Mouse (Mus musculus): ENCODE measurements around the gene Prdx2. TPM values are rescaled to one million over a fixed set of nuclear protein-coding genes. Genes with fewer than 3 reads are reported as not detected.

Gene Prdx2
- total and polyA plus RNA-seq, 2 experiments from 2014 or later: 802 to 904 TPM

GRCm38 (mm10) chr8:84956768-84957167, 12.6 kb upstream of the Prdx2 start:
- no peak overlapping the region for H3K4me3 ChIP-seq (ENCODE audit: low read depth, low read length)
- ATAC-seq (ENCODE audit: low FRiP score): no peak

GRCm38 (mm10) chr8:84959811-84960210, 9.6 kb upstream of the Prdx2 start:
- no peaks in the 10 kb centered on the region for H3K4me1 ChIP-seq (ENCODE audit: insufficient read depth, low read length)

More at GRCm38 (mm10) chr8:84956768-84957167, 12.6 kb upstream of the Prdx2 start:
- peak; percentile 93 for TF ChIP-seq CTCF (IDR thresholded peaks at IDR 0.05)
- H3K27ac ChIP-seq (ENCODE audit: low read depth, low read length): no peak overlapping the region
- no peak overlapping the region for H3K9ac ChIP-seq (replicated peaks; ENCODE audit: low read length, poor library complexity, severe bottlenecking)
- H3K4me2 ChIP-seq (ENCODE audit: low read depth, low read length, poor library complexity, severe bottlenecking): no peak overlapping the region
- peaks cover 6% of the 10 kb centered on the region; the same call in 1 of the 2 replicates for H3K36me3 ChIP-seq (ENCODE audit: insufficient read depth, low read length)
- H3K9me3 ChIP-seq (ENCODE audit: low read length): no peaks in the 10 kb centered on the region
- no peaks in the 10 kb centered on the region for H3K4me1 ChIP-seq (ENCODE audit: insufficient read depth, low read length)
- peak; percentile 82 for DNase-seq (ENCODE audit: low spot score)
- no peaks in the 10 kb centered on the region; the same call in 1 of the 2 replicates for H3K27me3 ChIP-seq (ENCODE audit: insufficient read depth, low read length)
- WGBS: 43% methylated on average over 2 of the region's 2 CpGs

GRCm38 (mm10) chr8:84963952-84964351, 5.4 kb upstream of the Prdx2 start:
- Histone ChIP-seq H3K27me3 (ENCODE audit: insufficient read depth, low read length) (no peaks in the 10 kb centered on the region), H3K9me3 (ENCODE audit: low read length) (no peaks in the 10 kb centered on the region), H3K4me2 (ENCODE audit: low read depth, low read length, poor library complexity, severe bottlenecking) (no peak overlapping the region), H3K27ac (ENCODE audit: low read depth, low read length) (no peak overlapping the region), H3K4me3 (ENCODE audit: low read depth, low read length) (no peak overlapping the region), H3K9ac (replicated peaks; ENCODE audit: low read length, poor library complexity, severe bottlenecking) (no peak overlapping the region), H3K4me1 (ENCODE audit: insufficient read depth, low read length) (peaks cover 6% of the 10 kb centered on the region; the same call in 1 of the 2 replicates), H3K36me3 (ENCODE audit: insufficient read depth, low read length) (no peaks in the 10 kb centered on the region; the same call in 1 of the 2 replicates)
- DNase-seq (ENCODE audit: low spot score): no peak
- no peak for ATAC-seq (ENCODE audit: low FRiP score)
- peak; percentile 39 for TF ChIP-seq CTCF (IDR thresholded peaks at IDR 0.05)
- whole genome bisulfite sequencing: 87% methylated on average over 4 of the region's 4 CpGs

More at GRCm38 (mm10) chr8:84959811-84960210, 9.6 kb upstream of the Prdx2 start:
- Histone ChIP-seq H3K9ac (replicated peaks; ENCODE audit: low read length, poor library complexity, severe bottlenecking) (no peak overlapping the region), H3K27me3 (ENCODE audit: insufficient read depth, low read length) (no peaks in the 10 kb centered on the region), H3K9me3 (ENCODE audit: low read length) (no peaks in the 10 kb centered on the region), H3K27ac (ENCODE audit: low read depth, low read length) (no peak overlapping the region), H3K4me3 (ENCODE audit: low read depth, low read length) (no peak overlapping the region), H3K36me3 (ENCODE audit: insufficient read depth, low read length) (peaks cover 6% of the 10 kb centered on the region; the same call in 1 of the 2 replicates), H3K4me2 (ENCODE audit: low read depth, low read length, poor library complexity, severe bottlenecking) (no peak overlapping the region)
- TF ChIP-seq CTCF (IDR thresholded peaks at IDR 0.05): no peak
- ATAC-seq (ENCODE audit: low FRiP score): no peak
- no peak for DNase-seq (ENCODE audit: low spot score)
- WGBS: 91% methylated on average over 7 of the region's 7 CpGs

GRCm38 (mm10) chr8:84965731-84966291, 3.6 kb upstream of the Prdx2 start:
- Histone ChIP-seq H3K27ac (ENCODE audit: low read depth, low read length) (no peak overlapping the region; the same call in 1 of the 2 replicates), H3K4me3 (ENCODE audit: low read depth, low read length) (peak overlapping the region; percentile 59), H3K4me2 (ENCODE audit: low read depth, low read length, poor library complexity, severe bottlenecking) (peak overlapping the region; percentile 91), H3K4me1 (ENCODE audit: insufficient read depth, low read length) (peaks cover 10% of the 10 kb centered on the region; the same call in 1 of the 2 replicates), H3K27me3 (ENCODE audit: insufficient read depth, low read length) (no peaks in the 10 kb centered on the region), H3K9ac (replicated peaks; ENCODE audit: low read length, poor library complexity, severe bottlenecking) (peak overlapping the region; percentile 62), H3K9me3 (ENCODE audit: low read length) (no peaks in the 10 kb centered on the region), H3K36me3 (ENCODE audit: insufficient read depth, low read length) (peaks cover under 1% of the 10 kb centered on the region)
- WGBS: under 1% methylated on average over 41 of the region's 41 CpGs
- TF ChIP-seq CTCF (IDR thresholded peaks at IDR 0.05): no peak
- ATAC-seq (ENCODE audit: low FRiP score): peak; percentile 77
- DNase-seq (ENCODE audit: low spot score): peak; percentile 98

- no peak for TF ChIP-seq CTCF (IDR thresholded peaks at IDR 0.05)
- H3K9me3 ChIP-seq (ENCODE audit: low read length): no peaks in the 10 kb centered on the region
- 65% methylated on average over 3 of the region's 3 CpGs for WGBS
- ATAC-seq (ENCODE audit: low FRiP score) (no peak), DNase-seq (ENCODE audit: low spot score) (no peak)
- H3K4me3 ChIP-seq (ENCODE audit: low read depth, low read length): peak overlapping the region; percentile 59; the same call in 1 of the 2 replicates
- H3K27ac ChIP-seq (ENCODE audit: low read depth, low read length): no peak overlapping the region
- H3K9ac ChIP-seq (replicated peaks; ENCODE audit: low read length, poor library complexity, severe bottlenecking): no peak overlapping the region
- H3K27me3 ChIP-seq (ENCODE audit: insufficient read depth, low read length): no peaks in the 10 kb centered on the region
- peaks cover 7% of the 10 kb centered on the region for H3K36me3 ChIP-seq (ENCODE audit: insufficient read depth, low read length)
- H3K4me2 ChIP-seq (ENCODE audit: low read depth, low read length, poor library complexity, severe bottlenecking): peak overlapping the region; percentile 91
- H3K4me1 ChIP-seq (ENCODE audit: insufficient read depth, low read length): peaks cover 13% of the 10 kb centered on the region; the same call in 1 of the 2 replicates
These were observed 2.8 kb upstream of the Prdx2 start for GRCm38 (mm10) chr8:84966603-84967002.

GRCm38 (mm10) chr8:84967532-84968304, 1.7 kb upstream of the Prdx2 start:
- H3K9me3 ChIP-seq (ENCODE audit: low read length): no peaks in the 10 kb centered on the region
- ATAC-seq (ENCODE audit: low FRiP score) (no peak), DNase-seq (ENCODE audit: low spot score) (no peak)
- H3K4me3 ChIP-seq (ENCODE audit: low read depth, low read length): no peak overlapping the region
- no peak for TF ChIP-seq CTCF (IDR thresholded peaks at IDR 0.05)
- WGBS: 88% methylated on average over 13 of the region's 13 CpGs
- H3K4me1 ChIP-seq (ENCODE audit: insufficient read depth, low read length): peaks cover 13% of the 10 kb centered on the region; the same call in 1 of the 2 replicates
- H3K27ac ChIP-seq (ENCODE audit: low read depth, low read length): no peak overlapping the region
- H3K36me3 ChIP-seq (ENCODE audit: insufficient read depth, low read length): peaks cover 13% of the 10 kb centered on the region
- no peak overlapping the region for H3K4me2 ChIP-seq (ENCODE audit: low read depth, low read length, poor library complexity, severe bottlenecking)
- no peaks in the 10 kb centered on the region for H3K27me3 ChIP-seq (ENCODE audit: insufficient read depth, low read length)
- no peak overlapping the region for H3K9ac ChIP-seq (replicated peaks; ENCODE audit: low read length, poor library complexity, severe bottlenecking)

All from midbrain, postnatal 0 days (tissue).